Mouse (Mus musculus) G1E (cell line): Measurements from ENCODE around the gene Epm2a. TPM values are rescaled to one million over a fixed set of nuclear protein-coding genes. Genes with fewer than 3 reads are reported as not detected.
"Not testable (repeated sequence)": the region's sequence is repeated elsewhere in the genome, so short reads cannot be mapped to it uniquely, and the experiment has no call there.

ENCODE experiments used
- ATAC-seq: 2 replicates; pipeline ENCODE4 v1.8.0; 2016; ENCODE audit warnings: mild to moderate bottlenecking; ENCODE audit not compliant: insufficient number of reproducible peaks, poor library complexity, low FRiP score, severe bottlenecking; ENCODE audit errors: extremely low read depth
- DNase-seq: peaks from one replicate; pipeline ENCODE4 v3.0.0; 2012; ENCODE audit warnings: low spot score
- H3K27me3 ChIP-seq: 2 replicates; pipeline ENCODE4 v1.6.1; 2012; ENCODE audit warnings: mild to moderate bottlenecking, low read length, inconsistent platforms; ENCODE audit not compliant: insufficient read depth
- H3K36me3 ChIP-seq: replicated peaks from 2 replicates; pipeline ENCODE3; 2012; ENCODE audit warnings: mild to moderate bottlenecking, inconsistent platforms
- H3K4me1 ChIP-seq: 2 replicates; pipeline ENCODE4 v1.6.1; 2012; ENCODE audit warnings: low read depth, low read length, inconsistent platforms, mixed read lengths; ENCODE audit not compliant: insufficient read depth
- H3K4me3 ChIP-seq: 2 replicates; pipeline ENCODE4 v1.5.1; 2012; ENCODE audit warnings: low read depth, mild to moderate bottlenecking, inconsistent platforms, low read length, moderate library complexity, mixed read lengths
- H3K9me3 ChIP-seq: replicated peaks from 2 replicates; pipeline ENCODE4 v1.6.1; 2012; ENCODE audit warnings: inconsistent platforms
- CTCF ChIP-seq: IDR thresholded peaks from 2 replicates; pipeline ENCODE4 v1.5.1; 2012; ENCODE audit warnings: low read depth, low read length, inconsistent platforms, mixed read lengths
- GATA1 ChIP-seq: IDR thresholded peaks from 2 replicates; pipeline ENCODE4 v1.6.1; 2012; ENCODE audit warnings: borderline replicate concordance, low read length, inconsistent platforms, mixed read lengths
- GATA2 ChIP-seq: IDR thresholded peaks from 2 replicates; pipeline ENCODE4 v1.6.1; 2012; ENCODE audit warnings: low read depth, low read length, inconsistent platforms, borderline replicate concordance
- POLR2AphosphoS5 ChIP-seq: IDR thresholded peaks from 2 replicates; pipeline ENCODE4 v1.6.1; 2012; ENCODE audit warnings: low read depth, low read length, inconsistent platforms; ENCODE audit not compliant: insufficient replicate concordance
- TAL1 ChIP-seq: conservative IDR thresholded peaks from 2 replicates; pipeline ENCODE4 v1.6.1; 2012; ENCODE audit warnings: low read depth, low read length, inconsistent platforms, mixed read lengths
- polyA plus RNA-seq: library from polyadenylated mRNA; stranded (reverse); fragments of >175 nt; gene quantifications from 2 replicates; pipeline ENCODE4 v1.2.3, GENCODE M21; 2012
- total RNA-seq, 2 experiments: library from RNA; stranded (forward) in 1 of 2; stranded (reverse) in 1 of 2; fragments of 200-1000 nt in 1 of 2; fragments of >200 nt in 1 of 2; fragmentation: Nextera tagmentation in 1 of 2; gene quantifications; 2 replicates each; pipeline ENCODE4 v1.2.3; 2014 to 2017

The Epm2a gene
- total and polyA plus RNA-seq, 3 experiments: 1.6 to 14.9 (median 4.9) TPM

- no peaks in the 10 kb centered on the region for H3K27me3 ChIP-seq
- H3K9me3 ChIP-seq: no peaks in the 10 kb centered on the region
- H3K4me3 ChIP-seq: no peak overlapping the region
- ATAC-seq (no peak), DNase-seq (no peak)
- no peaks in the 10 kb centered on the region for H3K36me3 ChIP-seq
- TF ChIP-seq TAL1 (no peak), GATA1 (no peak), CTCF (no peak), GATA2 (no peak), POLR2AphosphoS5 (no peak)
- peaks cover 48% of the 10 kb centered on the region for H3K4me1 ChIP-seq
Observed at GRCm38 (mm10) chr10:11319446-11319970, 23.7 kb upstream of the Epm2a start.

GRCm38 (mm10) chr10:11322316-11322715 lies 20.9 kb upstream of the Epm2a start:
- DNase-seq (no peak), ATAC-seq (peak; percentile 40)

GRCm38 (mm10) chr10:11323202-11323898 lies 19.9 kb upstream of the Epm2a start:
- no peaks in the 10 kb centered on the region for H3K36me3 ChIP-seq
- H3K4me1 ChIP-seq: peaks cover 61% of the 10 kb centered on the region
- DNase-seq (peak; percentile 63), ATAC-seq (peak; percentile 90)
- H3K4me3 ChIP-seq: peak overlapping the region; percentile 25; the same call in 1 of the 2 replicates
- H3K9me3 ChIP-seq: no peaks in the 10 kb centered on the region
- TF ChIP-seq POLR2AphosphoS5 (peak; percentile 78; the same call in 1 of the 2 replicates), CTCF (no peak), TAL1 (peak; percentile 81), GATA1 (no peak), GATA2 (no peak)
- H3K27me3 ChIP-seq: no peaks in the 10 kb centered on the region

More at GRCm38 (mm10) chr10:11322316-11322715, 20.9 kb upstream of the Epm2a start:
- Histone ChIP-seq H3K4me1 (peaks cover 62% of the 10 kb centered on the region), H3K36me3 (no peaks in the 10 kb centered on the region), H3K27me3 (no peaks in the 10 kb centered on the region), H3K4me3 (no peak overlapping the region), H3K9me3 (no peaks in the 10 kb centered on the region)
- TF ChIP-seq GATA2: no peak
- TF ChIP-seq GATA1: no peak
- TF ChIP-seq CTCF: no peak
- TF ChIP-seq POLR2AphosphoS5: no peak
- peak; percentile 62; the same call in 1 of the 2 replicates for TF ChIP-seq TAL1

- Histone ChIP-seq H3K9me3 (no peaks in the 10 kb centered on the region), H3K27me3 (no peaks in the 10 kb centered on the region), H3K36me3 (no peaks in the 10 kb centered on the region), H3K4me1 (peaks cover 44% of the 10 kb centered on the region), H3K4me3 (no peak overlapping the region)
- no peak for ATAC-seq
- TF ChIP-seq POLR2AphosphoS5 (no peak), CTCF (0 out of 2 replicates have a peak, but pooled peaks have one; percentile 16)
- no peak for DNase-seq
Observed at GRCm38 (mm10) chr10:11326526-11326925, 16.7 kb upstream of the Epm2a start.

- peak overlapping the region; percentile 62 for H3K4me3 ChIP-seq
- no peak for DNase-seq
- H3K27me3 ChIP-seq: no peaks in the 10 kb centered on the region
- no peaks in the 10 kb centered on the region for H3K9me3 ChIP-seq
- H3K4me1 ChIP-seq: peaks cover 33% of the 10 kb centered on the region
- TF ChIP-seq TAL1 (no peak), CTCF (no peak), POLR2AphosphoS5 (no peak), GATA2 (no peak), GATA1 (no peak)
- H3K36me3 ChIP-seq: no peaks in the 10 kb centered on the region
- ATAC-seq: 0 out of 2 replicates have a peak, but pooled peaks have one; percentile 37
Observed at GRCm38 (mm10) chr10:11344536-11345468, 1.6 kb downstream of the Epm2a start.

- ATAC-seq: peak; percentile 83
- H3K36me3 ChIP-seq, H3K4me3 ChIP-seq, H3K9me3 ChIP-seq, H3K27me3 ChIP-seq: not testable (repeated sequence)
- DNase-seq: peak; percentile 25
- peaks cover 35% of the 10 kb centered on the region for H3K4me1 ChIP-seq
Observed at GRCm38 (mm10) chr10:11350243-11350974, 7.2 kb downstream of the Epm2a start.
